Mouse (Mus musculus) heart, embryonic 16.5 days (tissue): ENCODE results near the gene Asf1a. TPM values are rescaled to one million over a fixed set of nuclear protein-coding genes. Genes with fewer than 3 reads are reported as not detected.

Experiments used
- ATAC-seq: fragments of 200-750 bp; cut with Nextera tagmentation; replicated peaks from 2 replicates; pipeline ENCODE4 v1.8.0; 2017; ENCODE audit warnings: moderate number of reproducible peaks; ENCODE audit not compliant: insufficient read depth, low FRiP score; ENCODE audit errors: extremely low read depth
- H3K27ac ChIP-seq: fragments of 300-500 bp; sonication (generic); 2 replicates; pipeline ENCODE4 v1.5.1; 2014; ENCODE audit warnings: mild to moderate bottlenecking, low read length, control low read depth, moderate library complexity
- H3K27me3 ChIP-seq: fragments of 300-500 bp; sonication (generic); 2 replicates; pipeline ENCODE4 v1.6.1; 2014; ENCODE audit warnings: low read length, mixed read lengths; ENCODE audit not compliant: control insufficient read depth, insufficient read depth
- H3K36me3 ChIP-seq: fragments of 300-500 bp; sonication (generic); 2 replicates; pipeline ENCODE4 v1.6.1; 2014; ENCODE audit not compliant: control insufficient read depth, insufficient read depth
- H3K4me1 ChIP-seq: fragments of 300-500 bp; sonication (generic); 2 replicates; pipeline ENCODE4 v1.6.1; 2014; ENCODE audit warnings: low read length, mixed read lengths; ENCODE audit not compliant: control insufficient read depth, insufficient read depth
- H3K4me2 ChIP-seq: fragments of 300-500 bp; sonication (generic); 2 replicates; pipeline ENCODE4 v1.6.1; 2014; ENCODE audit warnings: low read depth, mild to moderate bottlenecking, control low read depth, low read length
- H3K4me3 ChIP-seq: fragments of 300-500 bp; sonication (generic); 2 replicates; pipeline ENCODE4 v1.5.1; 2014; ENCODE audit warnings: mild to moderate bottlenecking, control low read depth, low read length
- H3K9ac ChIP-seq: fragments of 300-500 bp; sonication (generic); 2 replicates; pipeline ENCODE4 v1.6.1; 2014; ENCODE audit warnings: low read length, control low read depth
- H3K9me3 ChIP-seq: fragments of 300-500 bp; sonication (generic); replicated peaks from 2 replicates; pipeline ENCODE4 v1.6.1; 2016; ENCODE audit warnings: low read length; ENCODE audit not compliant: control insufficient read depth
- WGBS: fragments of 180-500 bp; shearing (Covaris S2); extraction: QIAGEN DNeasy Blood & Tissue Kit; methylation state at CpG from one replicate; pipeline ENCODE4 v1.1.7; 2014; 5-methylcytosine and 5-hydroxymethylcytosine counted together
- polyA plus RNA-seq: library from polyadenylated mRNA; unstranded; fragments of >200 nt; fragmentation: Nextera tagmentation; extraction: Ambion mirVana; gene quantifications from 2 replicates; pipeline ENCODE4 v1.2.1, GENCODE M21; 2015

Gene Asf1a
- polyA plus RNA-seq, result 61.7 and 65.5 TPM in 2 replicates

DNA sequence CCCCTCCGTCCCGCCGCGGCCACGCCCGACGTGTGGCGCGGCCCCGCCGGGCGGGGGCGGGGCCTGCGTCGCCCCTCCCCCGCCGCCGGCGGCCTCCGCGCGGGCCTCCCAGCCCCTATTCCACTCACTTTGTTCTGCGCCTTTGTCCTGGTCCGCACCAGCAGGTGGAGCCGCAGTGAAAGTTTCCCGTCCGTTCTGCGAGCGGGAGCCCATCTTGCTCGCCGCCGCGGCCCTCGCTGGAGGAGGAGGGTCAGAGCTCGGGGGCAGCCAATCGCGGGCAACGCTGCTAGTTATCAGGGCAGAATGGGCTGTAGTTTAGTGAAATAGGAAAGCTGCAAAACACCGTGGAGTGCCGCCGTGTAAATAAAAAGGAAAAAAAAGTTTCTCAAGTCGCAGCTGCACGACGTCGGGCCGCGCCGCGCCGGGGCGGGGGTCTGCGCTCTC is at the start of gene Asf1a:
Gene Asf1a (plus strand): TSS at position 81 of the 444 bp plus-strand sequence.
- Histone ChIP-seq H3K36me3 (no peaks in the 10 kb centered on the region), H3K9ac (peak within 1 kb of the TSS; percentile 97), H3K4me2 (peak within 1 kb of the TSS; percentile 91), H3K9me3 (no peaks in the 10 kb centered on the region), H3K27me3 (no peaks in the 10 kb centered on the region), H3K27ac (peak within 1 kb of the TSS; percentile 96), H3K4me3 (peak within 1 kb of the TSS; percentile 94), H3K4me1 (peaks cover 18% of the 10 kb centered on the region)
- WGBS, result under 1% methylated on average over 42 of the region's 52 CpGs
- ATAC-seq, result peak; percentile 99

DNA sequence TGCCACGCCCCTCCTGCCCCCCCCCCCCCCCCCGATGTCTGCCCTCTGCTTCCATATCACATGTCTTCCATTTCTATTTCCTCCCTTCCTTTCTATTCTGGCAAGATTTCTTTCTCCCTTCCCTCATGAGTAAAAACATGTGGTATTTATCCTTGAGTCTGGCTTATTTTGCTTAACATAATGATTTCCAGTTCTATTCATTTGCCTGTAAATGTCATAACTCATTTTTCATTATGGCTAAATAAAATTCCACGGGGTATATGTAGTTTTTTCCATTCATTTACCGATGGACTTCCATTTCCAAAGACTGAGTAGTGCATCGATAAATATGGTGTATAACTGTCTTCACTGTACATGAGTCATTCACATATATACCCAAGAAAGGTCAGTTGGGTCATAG is 34.6 kb upstream of the Asf1a start:
- no peak for ATAC-seq
- Histone ChIP-seq H3K27ac (no peak overlapping the region), H3K9me3 (no peaks in the 10 kb centered on the region), H3K4me1 (peaks cover 8% of the 10 kb centered on the region; the same call in 1 of the 2 replicates), H3K4me2 (no peak overlapping the region), H3K9ac (no peak overlapping the region), H3K4me3 (no peak overlapping the region), H3K27me3 (no peaks in the 10 kb centered on the region), H3K36me3 (peaks cover 2% of the 10 kb centered on the region; the same call in 1 of the 2 replicates)
- WGBS, result 86% methylated on average over 5 of the region's 5 CpGs

DNA sequence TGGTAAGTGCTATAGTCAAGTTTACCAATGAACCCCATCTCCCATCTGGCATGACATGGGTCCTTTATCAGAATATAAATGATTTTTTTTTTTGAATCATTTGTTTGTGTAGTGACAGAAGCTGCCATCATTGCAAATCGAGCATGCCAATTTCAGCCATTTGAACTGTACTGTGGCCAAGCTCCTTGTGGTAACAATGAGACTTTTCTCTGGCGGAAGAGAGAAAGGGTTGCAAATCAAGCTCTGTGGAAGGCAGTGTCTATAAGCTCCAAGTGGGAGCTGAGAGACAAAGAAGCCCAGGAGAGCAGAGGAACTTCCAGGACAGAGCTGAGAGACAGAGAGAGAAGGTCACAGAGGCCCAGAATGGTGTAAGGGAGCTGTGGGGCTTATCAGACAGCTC is 31.0 kb upstream of the Asf1a start:
- 84% methylated on average over 2 of the region's 2 CpGs for WGBS
- Histone ChIP-seq H3K4me1 (no peaks in the 10 kb centered on the region), H3K27me3 (no peaks in the 10 kb centered on the region), H3K9me3 (no peaks in the 10 kb centered on the region), H3K4me3 (no peak overlapping the region), H3K36me3 (0 out of 2 replicates have a peak, but pooled peaks cover 2% of the 10 kb centered on the region), H3K27ac (no peak overlapping the region), H3K9ac (no peak overlapping the region), H3K4me2 (no peak overlapping the region)
- ATAC-seq, result no peak

DNA sequence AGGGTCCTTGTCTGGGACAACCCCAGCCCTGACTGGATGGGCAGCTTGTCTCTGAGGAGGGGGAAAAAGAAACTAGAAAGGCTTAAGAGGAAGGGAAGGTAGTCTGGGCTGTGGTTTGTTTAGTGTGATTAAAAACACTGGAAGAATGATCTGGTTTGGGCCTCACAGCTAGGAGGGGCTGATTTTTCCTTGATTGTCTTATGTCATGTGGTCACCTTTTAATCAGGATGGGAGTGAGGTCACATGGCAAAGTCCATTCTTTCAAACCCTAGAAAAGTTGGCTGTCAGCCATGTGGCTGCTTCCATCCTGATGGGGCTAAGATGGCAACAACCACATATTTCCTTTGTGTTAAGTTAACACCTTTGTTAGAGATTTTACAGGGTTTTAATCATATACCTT is 28.0 kb upstream of the Asf1a start:
- H3K27ac ChIP-seq, result no peak overlapping the region
- no peaks in the 10 kb centered on the region for H3K4me1 ChIP-seq
- no peak overlapping the region for H3K4me2 ChIP-seq
- no peak for ATAC-seq
- H3K9me3 ChIP-seq, result no peaks in the 10 kb centered on the region
- H3K36me3 ChIP-seq, result no peaks in the 10 kb centered on the region
- no peak overlapping the region for H3K4me3 ChIP-seq
- H3K9ac ChIP-seq, result no peak overlapping the region
- no peaks in the 10 kb centered on the region for H3K27me3 ChIP-seq

DNA sequence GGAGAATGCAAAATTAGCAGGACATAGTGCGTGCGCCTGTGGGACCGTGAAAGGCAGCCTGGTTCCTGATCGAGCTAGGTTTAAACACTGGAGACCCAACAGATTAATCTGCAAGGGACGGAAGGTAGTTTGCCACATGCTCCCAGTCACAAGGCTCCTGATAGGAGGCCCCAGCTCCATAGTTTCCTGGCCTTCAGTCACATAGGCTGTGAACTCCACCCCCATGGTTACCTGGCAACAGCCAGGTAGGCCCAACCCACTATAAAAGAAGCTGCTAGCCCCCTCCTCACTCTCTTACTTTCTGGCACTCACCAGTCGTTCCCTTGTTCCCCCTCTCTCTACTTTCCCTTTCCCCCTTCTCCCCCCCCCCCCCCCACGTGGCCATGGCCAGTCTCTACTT is 16.4 kb upstream of the Asf1a start:
- H3K36me3 ChIP-seq, result no peaks in the 10 kb centered on the region
- H3K27me3 ChIP-seq, result no peaks in the 10 kb centered on the region
- peak overlapping the region; percentile 60 for H3K4me3 ChIP-seq
- peak overlapping the region; percentile 73 for H3K9ac ChIP-seq
- peak; percentile 63 for ATAC-seq
- 27% methylated on average over 7 of the region's 7 CpGs for whole genome bisulfite sequencing
- peak overlapping the region; percentile 81 for H3K4me2 ChIP-seq
- H3K9me3 ChIP-seq, result no peaks in the 10 kb centered on the region
- peaks cover 5% of the 10 kb centered on the region; the same call in 1 of the 2 replicates for H3K4me1 ChIP-seq
- H3K27ac ChIP-seq, result peak overlapping the region; percentile 47

DNA sequence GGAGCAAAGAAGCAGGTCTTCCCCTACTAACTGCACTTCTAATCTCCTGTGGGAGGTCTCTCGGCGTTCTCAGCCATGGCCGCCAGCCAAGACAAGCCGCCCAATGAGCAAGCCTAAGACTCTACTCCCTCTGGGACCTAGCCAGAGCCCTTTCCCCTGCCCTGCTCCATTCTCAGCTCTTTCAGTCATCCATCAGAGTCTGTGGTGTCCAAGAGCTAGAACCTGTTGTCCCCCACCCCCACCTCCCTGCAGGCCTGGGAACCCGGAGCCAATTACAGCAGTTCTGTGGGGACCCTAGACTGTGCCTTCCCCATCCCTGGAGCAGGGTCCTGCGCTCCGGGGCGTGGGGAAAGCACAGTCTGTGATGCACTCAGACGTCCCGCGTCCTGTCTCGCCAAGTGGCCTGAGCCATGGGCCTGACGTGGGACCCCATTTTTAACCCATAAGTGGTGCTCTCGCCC is 15.9 kb upstream of the Asf1a start:
- H3K9ac ChIP-seq, result peak overlapping the region; percentile 73
- H3K27me3 ChIP-seq, result no peaks in the 10 kb centered on the region
- 7% methylated on average over 14 of the region's 14 CpGs for WGBS
- peak overlapping the region; percentile 47 for H3K27ac ChIP-seq
- ATAC-seq, result peak; percentile 96
- peak overlapping the region; percentile 81 for H3K4me2 ChIP-seq
- H3K36me3 ChIP-seq, result no peaks in the 10 kb centered on the region
- H3K9me3 ChIP-seq, result no peaks in the 10 kb centered on the region
- H3K4me3 ChIP-seq, result peak overlapping the region; percentile 60
- peaks cover 5% of the 10 kb centered on the region; the same call in 1 of the 2 replicates for H3K4me1 ChIP-seq

DNA sequence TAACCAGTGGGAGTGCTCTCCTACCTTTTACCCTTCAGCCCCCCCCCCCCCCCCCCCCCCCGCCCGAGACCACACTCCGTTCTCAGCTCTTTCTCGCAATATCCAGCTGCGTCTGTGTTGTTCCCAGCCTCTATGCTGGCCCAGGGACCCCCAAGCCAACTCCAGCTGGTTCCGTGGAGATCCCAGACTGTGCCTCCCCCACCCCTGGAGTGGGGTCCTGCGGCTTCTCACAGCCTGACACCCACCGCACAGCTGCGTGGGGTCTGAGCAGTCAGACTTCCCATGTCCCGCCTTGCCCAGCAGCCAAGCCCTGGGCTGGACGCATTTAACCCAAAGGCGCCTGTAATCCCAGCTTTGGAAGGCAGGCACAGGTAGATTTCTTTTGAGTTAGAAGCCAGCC is 15.5 kb upstream of the Asf1a start:
- Histone ChIP-seq H3K9me3 (no peaks in the 10 kb centered on the region), H3K36me3 (no peaks in the 10 kb centered on the region), H3K27me3 (no peaks in the 10 kb centered on the region), H3K9ac (peak overlapping the region; percentile 73), H3K4me3 (peak overlapping the region; percentile 60), H3K4me2 (peak overlapping the region; percentile 81), H3K4me1 (peaks cover 5% of the 10 kb centered on the region; the same call in 1 of the 2 replicates), H3K27ac (no peak overlapping the region)
- WGBS, result 22% methylated on average over 10 of the region's 12 CpGs
- peak; percentile 42; the same call in 1 of the 2 replicates for ATAC-seq

DNA sequence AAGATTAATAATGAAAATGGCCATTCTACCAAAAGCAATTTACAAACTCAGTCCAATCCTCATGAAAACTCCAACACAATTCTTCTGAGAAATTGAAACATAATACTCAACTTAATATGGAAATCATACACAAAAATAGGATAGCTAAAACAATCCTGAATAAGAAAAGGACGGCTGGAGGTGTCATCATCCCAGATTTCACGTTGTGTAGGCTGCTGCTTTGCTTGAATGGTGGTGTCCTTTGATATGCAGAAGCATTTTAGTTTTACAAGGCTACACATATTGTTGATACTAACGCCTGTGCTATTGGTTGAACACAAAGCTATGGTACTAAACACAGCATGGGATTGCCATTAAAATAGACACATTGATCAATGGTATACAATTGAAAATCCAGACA is 10.8 kb upstream of the Asf1a start:
- no peak overlapping the region for H3K9ac ChIP-seq
- H3K27ac ChIP-seq, result no peak overlapping the region
- H3K27me3 ChIP-seq, result no peaks in the 10 kb centered on the region
- ATAC-seq, result no peak
- H3K4me3 ChIP-seq, result no peak overlapping the region
- H3K36me3 ChIP-seq, result no peaks in the 10 kb centered on the region
- H3K4me1 ChIP-seq, result no peaks in the 10 kb centered on the region
- no peak overlapping the region for H3K4me2 ChIP-seq
- H3K9me3 ChIP-seq, result no peaks in the 10 kb centered on the region
- WGBS, result 84% methylated on average over 3 of the region's 3 CpGs

DNA sequence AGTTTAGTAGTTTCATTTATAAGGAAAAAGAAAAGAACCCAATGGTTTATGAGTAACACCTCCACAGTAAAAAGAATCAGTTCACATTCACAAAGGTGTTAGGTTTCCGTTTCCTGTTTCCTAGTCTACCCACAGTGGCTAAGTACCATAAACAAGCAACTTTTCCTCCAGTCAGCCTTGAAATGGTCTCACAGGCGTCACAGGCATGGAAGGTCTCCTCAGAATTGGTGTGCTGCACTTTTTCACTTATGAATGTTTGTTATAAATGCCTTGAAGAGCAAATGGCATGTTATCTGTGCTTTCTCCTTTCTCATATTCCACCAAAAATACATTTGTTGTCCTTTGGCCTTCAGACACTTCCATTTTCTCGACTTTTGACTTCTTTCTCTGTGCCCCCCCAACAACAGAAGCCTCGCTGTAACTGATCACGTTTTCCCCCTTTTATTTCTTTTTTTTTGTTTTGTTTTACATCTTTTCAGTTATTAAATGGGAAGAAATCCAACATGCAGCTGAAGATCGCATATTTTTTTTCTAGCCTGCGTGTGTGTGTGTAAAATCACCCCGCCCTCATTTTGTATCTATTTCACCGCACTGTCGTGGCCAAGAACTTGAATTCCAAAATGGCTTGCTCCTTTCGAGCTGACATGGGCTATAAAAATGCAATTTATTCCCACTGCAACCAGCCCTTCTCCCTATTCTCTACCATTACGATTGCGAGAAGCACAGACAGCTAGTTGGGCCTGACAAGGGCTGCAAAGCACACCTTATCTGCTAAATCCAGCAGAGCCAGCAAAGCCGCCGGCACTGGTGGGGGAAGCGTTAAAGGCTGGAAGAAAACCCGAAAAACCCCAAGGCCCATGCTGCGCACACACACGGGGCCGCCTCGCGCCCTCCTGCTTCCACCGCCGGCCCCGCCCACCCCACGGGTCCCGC is 547 bp upstream of the Asf1a start:
- no peaks in the 10 kb centered on the region for H3K36me3 ChIP-seq
- H3K27ac ChIP-seq, result peak overlapping the region; percentile 96
- peak overlapping the region; percentile 77 for H3K4me3 ChIP-seq
- no peaks in the 10 kb centered on the region for H3K27me3 ChIP-seq
- ATAC-seq, result no peak
- peak overlapping the region; percentile 87 for H3K9ac ChIP-seq
- H3K9me3 ChIP-seq, result no peaks in the 10 kb centered on the region
- 7% methylated on average over 23 of the region's 27 CpGs for WGBS
- peak overlapping the region; percentile 91 for H3K4me2 ChIP-seq
- peaks cover 18% of the 10 kb centered on the region for H3K4me1 ChIP-seq
